Mouse (Mus musculus): ENCODE measurements around the gene Slc22a1.
"Not testable (repeated sequence)": the region's sequence is repeated elsewhere in the genome, so short reads cannot be mapped to it uniquely, and the experiment has no call there.

Slc22a1 gene

GRCm38 (mm10) chr17:12684928-12685624 is 9.4 kb upstream of the Slc22a1 start:
- DNase-seq (ENCODE audit: low read depth, low spot score), result no peak

- DNase-seq (ENCODE audit: low read depth, low spot score), result no peak
Observed at GRCm38 (mm10) chr17:12684412-12684811, 8.8 kb upstream of the Slc22a1 start.

- DNase-seq (ENCODE audit: low read depth, low spot score), result no peak
Observed at GRCm38 (mm10) chr17:12683582-12683981, 8.0 kb upstream of the Slc22a1 start.

GRCm38 (mm10) chr17:12678261-12678660 is 2.6 kb upstream of the Slc22a1 start:
- no peak for DNase-seq (ENCODE audit: low read depth, low spot score)

- DNase-seq (ENCODE audit: low read depth, low spot score), result no peak
Observed at GRCm38 (mm10) chr17:12677139-12677538, 1.5 kb upstream of the Slc22a1 start.

GRCm38 (mm10) chr17:12674980-12675379 is 649 bp downstream of the Slc22a1 start:
- not testable (repeated sequence) for DNase-seq (ENCODE audit: low read depth, low spot score)

- no peak for DNase-seq (ENCODE audit: low read depth, low spot score)
Observed at GRCm38 (mm10) chr17:12673871-12674270, 1.8 kb downstream of the Slc22a1 start.

- no peak for DNase-seq (ENCODE audit: low read depth, low spot score)
Observed at GRCm38 (mm10) chr17:12672285-12672790, 3.3 kb downstream of the Slc22a1 start.

GRCm38 (mm10) chr17:12671029-12671605 is 4.5 kb downstream of the Slc22a1 start:
- DNase-seq (ENCODE audit: low read depth, low spot score), result no peak

- DNase-seq (ENCODE audit: low read depth, low spot score), result no peak
Observed at GRCm38 (mm10) chr17:12669363-12669679, 6.3 kb downstream of the Slc22a1 start.

GRCm38 (mm10) chr17:12668478-12669362 is 6.9 kb downstream of the Slc22a1 start:
- no peak for DNase-seq (ENCODE audit: low read depth, low spot score)

GRCm38 (mm10) chr17:12664156-12664555 is 11.5 kb downstream of the Slc22a1 start:
- DNase-seq (ENCODE audit: low read depth, low spot score), result no peak

- peak; percentile 80 for DNase-seq (ENCODE audit: low read depth, low spot score)
Observed at GRCm38 (mm10) chr17:12660572-12661260, 14.9 kb downstream of the Slc22a1 start.

- DNase-seq (ENCODE audit: low read depth, low spot score), result no peak
Observed at GRCm38 (mm10) chr17:12659233-12659632, 16.4 kb downstream of the Slc22a1 start.

- DNase-seq (ENCODE audit: low read depth, low spot score), result no peak
Observed at GRCm38 (mm10) chr17:12658784-12659183, 16.8 kb downstream of the Slc22a1 start.

- DNase-seq (ENCODE audit: low read depth, low spot score), result no peak
Observed at GRCm38 (mm10) chr17:12655826-12656225, 19.8 kb downstream of the Slc22a1 start.

- DNase-seq (ENCODE audit: low read depth, low spot score), result no peak
Observed at GRCm38 (mm10) chr17:12654061-12654460, 21.6 kb downstream of the Slc22a1 start.

- DNase-seq (ENCODE audit: low read depth, low spot score), result no peak
Observed at GRCm38 (mm10) chr17:12652604-12653003, 23.0 kb downstream of the Slc22a1 start.

- no peak for DNase-seq (ENCODE audit: low read depth, low spot score)
Observed at GRCm38 (mm10) chr17:12645461-12645860, 30.2 kb downstream of the Slc22a1 start.

- no peak for DNase-seq (ENCODE audit: low read depth, low spot score)
Observed at GRCm38 (mm10) chr17:12641087-12641486, 34.5 kb downstream of the Slc22a1 start.

- DNase-seq (ENCODE audit: low read depth, low spot score), result no peak
Observed at GRCm38 (mm10) chr17:12639585-12639984, 36.0 kb downstream of the Slc22a1 start.

GRCm38 (mm10) chr17:12634814-12635213 is 40.8 kb downstream of the Slc22a1 start:
- DNase-seq (ENCODE audit: low read depth, low spot score), result peak; percentile 20

Measured in 3T3-L1 (cell line).